Mouse (Mus musculus) c-Kit-positive CD71-positive TER-119-positive erythroid progenitor cells, embryonic 14.5 days (primary cell): ENCODE measurements at regions not wholly inside any gene's neighbourhood (a gene's known extent, or its start where the extent isn't known, plus 50 kb on each side); places are given as distances from the start of the nearest gene placed in this dataset.

Experiments
- DNase-seq: peaks from one replicate; pipeline ENCODE4 v3.0.0-alpha.2; 2013; ENCODE audit warnings: low spot score

GRCm38 (mm10) chr1:36013823-36014341, 54.3 kb upstream of the Hs6st1 start:
- DNase-seq = no peak

- no peak for DNase-seq
These were observed 53.8 kb upstream of the Hs6st1 start for GRCm38 (mm10) chr1:36014372-36014771.

GRCm38 (mm10) chr1:36015210-36015609, 53.0 kb upstream of the Hs6st1 start:
- no peak for DNase-seq

- DNase-seq = no peak
These were observed 51.6 kb upstream of the Hs6st1 start for GRCm38 (mm10) chr1:36016566-36016965.

GRCm38 (mm10) chr1:36017061-36017461, 51.1 kb upstream of the Hs6st1 start:
- no peak for DNase-seq

- DNase-seq = no peak
These were observed 50.5 kb upstream of the Hs6st1 start for GRCm38 (mm10) chr1:36017656-36018055.
